Mouse (Mus musculus): ENCODE measurements at regions not wholly inside any gene's neighbourhood (a gene's known extent, or its start where the extent isn't known, plus 50 kb on each side); places are given as distances from the start of the nearest gene placed in this dataset.

DNA sequence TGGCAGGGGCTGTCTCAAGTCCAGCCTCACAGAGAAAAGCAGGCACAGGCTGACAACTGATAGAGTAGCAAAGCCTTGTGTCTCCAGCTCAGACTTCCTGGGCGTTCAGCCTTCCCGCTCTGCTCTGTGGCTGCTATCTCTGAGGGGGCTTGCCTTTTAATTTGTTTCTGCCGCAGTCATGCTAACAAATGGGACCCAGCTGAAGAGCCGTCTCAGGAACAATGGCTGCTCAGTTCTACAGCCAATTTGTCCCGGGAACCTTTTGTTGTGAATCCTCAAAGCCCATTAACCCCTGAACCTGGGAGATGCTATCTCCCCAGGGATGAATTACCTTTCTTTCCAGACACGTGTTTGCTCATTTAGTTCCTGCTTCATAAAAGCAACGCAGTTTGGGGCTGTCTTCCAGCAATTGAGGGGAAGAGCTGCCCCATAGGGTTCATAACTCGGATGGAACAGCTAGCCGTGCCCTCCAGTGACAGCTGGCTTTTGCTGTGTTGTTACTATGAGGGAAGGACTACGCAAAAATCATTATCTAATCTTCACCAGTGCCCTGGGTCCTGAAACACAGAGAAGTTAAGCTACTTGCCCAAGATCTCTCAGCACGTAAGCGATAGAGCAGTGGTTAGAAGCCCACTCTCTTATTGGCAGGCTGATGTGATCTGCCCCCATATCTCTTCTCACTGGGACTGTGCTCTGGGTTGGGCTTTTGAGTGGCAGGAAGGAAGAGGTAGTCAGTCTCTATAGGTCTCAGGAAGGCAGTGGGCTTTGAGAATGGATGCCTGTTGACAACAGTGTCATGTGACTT, 240.9 kb downstream of the Rybp start:
- DNase-seq (ENCODE audit: low spot score), result no peak

DNA sequence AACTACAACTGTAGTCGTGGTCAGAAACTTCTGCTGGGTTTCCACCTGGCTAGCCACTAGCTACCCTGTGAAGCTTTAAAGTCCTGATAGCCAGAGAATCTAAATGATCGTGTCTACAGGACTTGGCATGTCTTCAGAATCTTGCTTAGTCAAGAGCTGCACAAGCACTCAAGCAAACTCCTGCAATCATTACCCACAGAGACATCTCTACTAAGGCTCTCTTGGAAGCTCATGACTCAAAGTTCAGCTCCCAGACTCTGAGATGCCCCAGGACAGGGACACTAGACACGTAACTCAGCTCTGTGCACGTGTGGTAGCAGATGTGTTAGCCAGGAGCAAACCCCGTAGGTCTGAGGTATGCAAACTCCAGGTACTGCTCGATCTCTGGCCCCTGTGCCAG, 242.2 kb downstream of the Rybp start:
- DNase-seq (ENCODE audit: low spot score), result no peak

DNA sequence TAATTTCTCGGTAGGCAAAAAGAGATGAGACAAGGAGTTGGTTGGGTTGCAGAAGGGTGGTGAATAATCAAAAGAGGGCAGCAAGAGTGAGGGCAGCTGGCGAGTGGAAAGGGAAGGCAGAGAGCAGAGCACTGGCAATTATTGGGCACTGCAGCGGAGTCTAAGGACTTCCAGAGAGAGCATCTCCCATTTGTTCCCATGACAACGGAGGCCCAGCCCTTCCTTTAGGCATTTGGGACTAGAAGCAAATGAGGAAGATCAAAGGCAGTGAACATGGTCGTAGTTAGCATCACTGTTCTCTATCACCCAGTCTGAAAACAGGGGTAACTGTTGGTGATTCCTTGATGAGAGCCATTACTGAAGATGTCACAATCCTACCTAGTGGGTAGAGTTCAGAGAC, 246.1 kb downstream of the Rybp start:
- DNase-seq (ENCODE audit: low spot score), result no peak

DNA sequence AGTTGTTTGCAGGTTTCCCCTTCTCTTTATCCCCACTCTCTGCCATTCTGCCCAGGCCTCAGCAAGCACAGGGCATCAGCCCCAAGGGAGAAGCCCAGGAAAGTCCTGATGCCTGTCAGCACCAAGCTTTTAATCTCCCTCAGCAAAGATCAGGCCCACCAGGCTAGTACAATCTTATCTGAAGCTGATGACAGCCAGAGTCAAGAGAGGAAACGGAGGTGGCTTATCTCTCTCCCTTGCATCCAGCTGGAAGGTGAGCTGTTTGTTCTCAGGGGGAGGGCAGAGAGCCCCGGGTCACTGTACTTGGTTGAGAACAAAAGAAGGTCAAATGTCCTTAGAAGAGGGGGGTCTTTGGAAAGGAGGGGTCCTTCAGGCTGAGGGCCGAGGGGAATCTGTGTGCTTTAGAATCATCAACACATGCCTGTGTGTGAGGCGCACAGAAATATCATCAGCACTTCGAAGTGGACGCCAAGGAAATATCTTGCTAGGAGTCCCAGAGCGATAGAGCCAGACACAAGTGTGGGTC, 246.8 kb downstream of the Rybp start:
- DNase-seq (ENCODE audit: low spot score), result no peak

DNA sequence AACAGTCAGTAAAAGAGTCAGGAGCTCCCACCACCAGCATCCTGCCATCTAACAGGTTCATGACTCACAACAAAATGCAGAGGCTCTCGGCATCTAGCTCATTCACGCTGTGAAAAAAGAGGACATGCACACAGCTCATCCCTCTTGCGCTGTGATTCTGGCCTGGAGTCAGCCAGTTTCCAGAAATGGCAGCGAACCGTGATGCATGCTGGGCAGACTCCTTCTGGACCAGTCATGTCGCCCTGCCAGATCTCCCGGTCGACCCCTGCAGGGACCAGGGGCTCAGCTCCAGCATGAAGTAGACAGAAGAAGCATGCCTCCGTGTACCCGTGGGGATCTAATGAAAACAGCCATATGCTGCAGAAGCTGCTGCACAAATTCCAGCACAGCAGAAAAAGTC, 254.6 kb downstream of the Rybp start:
- DNase-seq (ENCODE audit: low spot score), result no peak

DNA sequence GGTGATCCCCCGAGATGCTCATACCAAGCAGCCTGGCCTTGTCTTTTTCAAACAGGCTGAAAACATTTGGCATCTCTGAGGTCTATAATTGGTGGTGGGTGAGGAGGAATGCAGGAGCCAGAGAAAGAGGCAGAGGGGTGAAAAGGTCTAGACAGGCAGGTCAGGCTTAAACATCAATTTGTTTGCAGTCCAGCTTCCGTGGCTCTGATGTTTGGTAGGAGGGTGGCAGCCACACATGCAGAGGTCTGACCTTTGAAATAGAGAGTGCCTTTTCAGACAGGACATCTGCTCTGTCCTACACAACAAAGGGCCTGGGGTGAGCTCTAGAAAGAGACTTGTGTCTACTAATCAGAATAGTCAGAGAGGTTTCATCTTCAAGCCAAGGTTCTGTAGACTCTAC, 256.8 kb downstream of the Rybp start:
- DNase-seq (ENCODE audit: low spot score), result no peak

DNA sequence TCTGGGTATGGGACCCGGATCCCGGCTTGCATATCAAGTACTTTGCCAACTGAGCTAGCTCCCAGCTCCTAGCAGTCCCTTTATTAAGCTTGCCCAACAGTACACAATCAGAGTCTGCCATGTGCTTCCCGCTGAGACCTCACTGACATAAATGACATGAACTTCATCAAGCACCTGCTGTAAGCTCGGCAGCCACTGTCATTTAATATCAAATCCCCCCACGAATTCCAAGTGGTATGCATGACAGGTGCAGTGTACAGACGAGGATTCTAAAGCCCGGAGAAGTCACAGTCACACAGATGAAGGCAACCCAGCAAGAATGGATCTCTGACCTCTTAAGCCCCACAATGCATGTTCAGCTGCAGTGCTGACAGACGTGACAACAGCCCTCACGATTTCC, 257.3 kb downstream of the Rybp start:
- DNase-seq (ENCODE audit: low spot score), result no peak

DNA sequence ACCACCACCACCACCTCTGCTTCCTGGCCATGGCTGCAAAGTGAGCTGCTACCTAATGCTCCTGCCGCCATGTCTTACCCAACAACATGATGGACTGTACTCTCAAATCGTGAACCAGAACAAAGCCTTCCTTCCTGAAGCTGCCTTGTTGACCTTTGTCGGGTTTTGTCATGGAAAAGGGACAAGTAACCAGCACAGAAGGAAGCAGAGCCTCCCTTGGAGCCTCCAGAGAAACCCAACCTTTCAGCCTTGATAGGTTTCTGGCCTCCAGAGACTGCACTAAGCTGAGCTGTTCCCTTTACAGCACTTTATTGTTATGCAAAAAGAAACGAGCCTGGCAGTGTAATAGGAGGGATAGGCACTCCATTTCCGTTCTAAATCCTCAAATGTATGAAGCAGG, 259.8 kb downstream of the Rybp start:
- no peak for DNase-seq (ENCODE audit: low spot score)

DNA sequence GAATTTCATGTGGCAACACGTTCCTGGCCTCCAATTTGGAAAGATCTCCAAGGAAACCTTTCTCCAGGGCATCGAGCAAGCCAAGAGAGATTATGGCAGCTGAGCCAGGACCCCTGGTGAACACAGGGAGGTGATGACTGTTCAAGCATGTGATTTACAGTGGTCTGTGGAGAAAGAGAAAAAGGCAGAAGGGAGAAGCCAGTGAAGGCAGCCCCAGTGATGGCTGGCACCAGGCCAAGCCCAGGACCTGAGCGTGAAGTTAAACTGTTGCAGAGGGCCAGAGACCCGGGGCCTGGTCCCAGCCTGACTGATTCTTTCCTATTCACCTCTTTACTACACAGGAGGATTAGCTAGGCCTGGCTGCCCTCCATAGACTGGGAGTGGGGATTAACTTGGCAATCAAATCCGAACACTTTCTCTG, 261.7 kb downstream of the Rybp start:
- peak; percentile 52 for DNase-seq (ENCODE audit: low spot score)

DNA sequence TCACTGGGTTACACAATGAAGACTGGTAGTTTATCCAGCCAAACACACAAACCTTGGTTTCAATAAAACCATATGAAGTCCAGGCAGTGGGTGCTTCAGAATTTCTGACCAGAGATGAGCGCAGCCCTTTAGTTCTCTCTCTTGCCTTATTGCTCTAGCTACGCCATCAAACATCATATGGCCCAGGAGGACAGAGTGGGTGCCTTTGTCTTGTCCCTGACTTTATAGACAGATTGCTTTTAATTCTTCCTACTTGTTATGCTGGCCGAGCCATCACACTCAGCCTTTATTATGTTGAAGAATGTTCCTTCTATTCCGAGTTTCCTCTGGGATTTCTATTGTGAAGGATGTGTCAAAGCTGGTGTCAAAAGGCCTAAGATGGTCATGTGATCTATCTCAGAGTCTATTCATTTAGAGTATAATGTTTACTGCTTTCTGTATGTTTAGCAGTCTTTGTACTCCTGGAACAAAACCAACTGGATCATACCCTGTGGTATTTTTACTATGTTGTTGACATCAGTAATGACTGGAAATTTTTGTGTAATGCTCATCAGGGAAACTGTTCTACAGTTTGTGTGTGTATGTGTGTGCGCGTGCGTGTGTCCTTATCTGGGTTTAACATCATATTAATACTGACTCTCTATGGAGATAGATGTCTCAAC, 263.7 kb downstream of the Rybp start:
- DNase-seq (ENCODE audit: low spot score), result no peak

DNA sequence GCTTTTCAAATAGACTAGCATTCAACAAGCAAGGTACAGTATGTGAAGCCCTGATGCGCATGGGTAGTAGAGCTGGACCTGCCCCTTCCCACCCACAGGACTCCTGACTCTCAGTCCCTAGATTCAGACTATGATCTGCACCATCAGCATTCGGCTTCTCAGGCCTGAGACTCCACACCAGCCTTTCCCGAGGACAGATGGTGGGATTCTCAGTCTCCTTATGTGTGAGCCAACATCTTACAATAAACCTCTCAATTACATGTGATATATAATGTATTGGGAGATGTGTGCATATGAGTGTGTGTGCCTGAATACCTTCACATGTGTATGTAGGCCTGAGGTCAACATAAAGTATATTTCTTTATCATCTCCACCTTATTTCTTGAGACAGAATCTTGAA, 268.3 kb downstream of the Rybp start:
- DNase-seq (ENCODE audit: low spot score), result no peak

DNA sequence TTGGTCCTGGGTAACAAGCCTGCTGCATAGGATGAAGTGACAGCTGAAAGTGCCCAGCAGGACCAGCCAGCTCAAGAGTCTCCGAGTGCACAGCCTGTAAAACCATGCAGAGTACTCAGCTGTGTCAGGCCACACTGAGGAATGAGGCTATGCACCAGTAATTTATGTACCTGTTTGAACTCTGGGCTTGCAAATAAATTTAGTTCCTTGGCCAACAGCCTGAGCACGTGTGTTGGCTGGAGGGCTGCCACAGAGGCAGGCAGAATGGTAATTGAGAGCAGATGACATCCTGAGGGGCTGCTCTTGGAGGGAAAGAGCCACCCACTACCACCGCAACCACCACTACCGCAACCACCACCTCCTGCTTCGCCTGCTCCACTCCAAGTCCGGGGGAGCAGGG, 273.3 kb downstream of the Rybp start:
- no peak for DNase-seq (ENCODE audit: low spot score)

DNA sequence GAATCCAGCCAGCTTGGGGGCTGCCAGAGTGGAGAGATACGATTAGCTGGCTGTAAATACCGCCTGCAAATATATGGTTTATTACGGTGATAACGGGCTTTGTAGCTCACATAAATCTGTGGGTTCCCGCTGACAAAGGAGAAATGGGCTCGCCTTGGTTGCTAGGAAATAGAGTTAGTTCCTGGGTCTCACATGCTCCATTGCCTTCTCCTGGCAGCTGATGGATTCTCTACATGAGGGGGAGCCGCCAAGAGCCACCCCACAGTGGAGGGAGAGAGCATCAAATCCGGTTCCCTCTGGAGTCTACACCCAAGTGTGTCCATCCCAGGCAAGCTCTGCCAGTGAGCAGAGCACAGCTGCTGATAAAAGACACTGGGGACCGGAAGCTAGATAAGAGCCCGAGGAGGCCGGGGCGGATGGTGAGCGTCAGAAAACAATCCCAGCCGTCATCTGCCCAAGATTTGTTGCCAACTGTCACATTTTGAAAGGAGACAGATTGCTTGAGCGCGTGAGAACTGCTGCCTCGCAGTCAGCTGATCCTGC, 275.7 kb downstream of the Rybp start:
- DNase-seq (ENCODE audit: low spot score), result no peak

DNA sequence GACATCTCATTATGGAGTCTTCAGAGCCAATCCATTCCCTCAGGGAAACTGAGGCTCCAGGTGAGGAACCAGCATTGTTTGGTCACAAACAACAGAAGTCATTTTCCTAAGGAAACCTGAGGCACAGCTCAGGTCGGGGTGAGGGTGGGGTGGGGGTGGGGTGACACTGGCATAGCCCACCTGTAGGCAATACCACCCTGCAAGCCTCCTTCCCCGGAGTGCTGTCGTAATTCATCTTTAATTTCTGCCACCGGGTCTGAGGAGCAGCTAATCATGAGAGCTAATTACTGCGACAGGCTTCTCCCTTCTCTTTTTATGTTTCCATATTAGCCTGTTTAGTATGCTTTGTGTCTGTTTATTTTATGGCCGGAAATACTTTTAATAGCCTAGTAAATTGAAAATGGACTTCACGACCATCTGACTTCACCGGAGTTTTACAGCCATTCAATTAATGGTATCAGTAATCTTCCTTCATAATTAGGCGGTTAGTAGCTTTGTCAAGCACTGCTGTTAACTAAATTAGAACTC, 276.3 kb downstream of the Rybp start:
- DNase-seq (ENCODE audit: low spot score), result no peak

DNA sequence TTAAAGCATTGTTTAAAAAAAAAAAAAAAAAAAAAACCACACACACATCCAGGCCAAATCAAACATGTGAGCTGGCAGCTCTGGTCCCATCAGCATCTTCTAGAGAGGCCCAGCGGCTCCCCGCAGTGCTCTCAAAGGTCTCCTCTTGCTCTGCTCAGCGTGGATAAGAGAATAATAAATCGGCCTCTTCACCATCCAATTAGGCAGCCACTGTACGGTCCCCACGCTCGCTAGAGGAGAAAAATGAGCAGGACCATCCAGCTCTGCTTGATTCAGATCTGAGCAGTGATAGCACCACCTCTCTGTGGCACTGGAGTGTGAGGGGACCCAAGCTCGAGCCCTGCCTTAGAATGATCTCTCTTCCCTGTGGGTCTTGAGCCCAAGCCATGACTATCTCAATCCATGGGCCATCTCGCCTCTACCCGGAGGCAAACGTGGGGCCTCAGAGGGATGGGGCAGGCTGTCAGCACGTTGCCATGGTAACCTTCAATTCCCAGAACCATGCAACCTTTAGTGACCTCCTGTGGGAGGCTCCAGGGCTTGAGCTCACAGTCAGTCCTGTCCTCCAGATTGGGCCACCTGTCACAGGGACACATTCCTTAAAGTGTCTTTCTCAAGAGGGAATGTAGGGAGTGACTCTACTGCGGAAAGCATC, 273.6 kb upstream of the Prok2 start:
- no peak for DNase-seq (ENCODE audit: low spot score)

DNA sequence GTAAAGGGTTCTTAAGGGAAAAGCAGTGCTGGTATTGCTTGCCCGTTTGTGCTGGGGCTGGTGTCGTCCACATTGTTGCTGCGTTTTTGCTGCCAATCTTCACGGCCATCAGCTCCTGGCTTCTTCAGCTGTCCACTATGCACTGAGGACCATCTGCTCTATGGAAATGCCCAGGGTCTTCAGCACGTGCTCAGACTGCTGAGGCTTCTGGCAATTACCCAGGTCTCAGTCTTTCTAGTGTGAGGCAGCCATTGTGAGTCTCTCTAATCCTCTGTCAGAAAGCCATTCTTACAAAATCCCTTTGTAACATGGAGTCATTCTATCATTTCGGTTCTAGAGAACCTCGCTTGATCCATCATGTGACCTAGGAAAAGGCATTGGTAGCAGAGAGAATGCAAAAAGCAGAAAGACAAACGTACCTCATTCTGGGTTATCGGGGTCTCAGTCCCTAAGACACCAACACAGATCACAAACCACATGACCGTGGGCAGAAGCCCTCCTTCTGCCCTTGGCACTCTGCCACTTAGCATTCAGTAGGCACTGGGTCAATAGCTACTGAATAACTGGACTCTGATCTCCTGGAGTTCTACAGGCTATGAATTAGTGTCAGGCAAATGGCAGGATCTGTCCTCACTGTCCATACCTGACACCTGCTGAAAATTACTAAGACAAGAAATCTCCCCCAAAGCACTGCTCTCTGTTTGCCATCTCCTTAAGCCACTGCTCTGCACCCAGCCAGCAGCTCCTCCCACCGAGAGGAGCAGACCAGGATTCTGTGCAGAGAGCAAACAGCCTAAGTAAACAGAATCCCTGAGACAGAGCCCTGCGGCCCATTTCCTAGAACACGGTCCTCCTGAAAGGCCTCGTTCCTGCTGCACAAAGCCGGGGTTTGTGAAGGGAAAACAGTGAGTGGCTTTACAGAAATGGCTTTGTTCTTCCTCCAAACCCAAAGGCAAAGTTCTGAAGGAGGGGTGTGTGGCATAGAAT, 270.1 kb upstream of the Prok2 start:
- no peak for DNase-seq (ENCODE audit: low spot score)

DNA sequence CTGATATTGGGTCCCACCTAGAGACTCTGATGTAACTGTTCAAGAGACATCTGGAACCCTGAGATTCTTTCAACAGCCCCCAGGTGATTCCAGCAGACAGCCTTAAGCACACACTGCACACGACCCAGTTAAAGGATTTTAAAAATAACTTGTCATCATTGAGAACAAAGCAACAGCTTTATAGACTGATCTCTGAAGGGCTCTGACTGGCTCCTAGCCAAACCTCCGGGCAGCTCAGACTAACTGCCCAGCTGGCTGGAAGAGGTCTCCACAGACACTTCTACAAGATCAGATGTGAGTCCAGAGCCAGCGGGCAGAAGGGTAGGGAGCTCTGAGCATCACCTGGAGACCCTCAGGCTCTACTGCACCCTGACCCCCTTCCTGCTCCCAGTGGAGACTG, 267.8 kb upstream of the Prok2 start:
- peak; percentile 54 for DNase-seq (ENCODE audit: low spot score)

DNA sequence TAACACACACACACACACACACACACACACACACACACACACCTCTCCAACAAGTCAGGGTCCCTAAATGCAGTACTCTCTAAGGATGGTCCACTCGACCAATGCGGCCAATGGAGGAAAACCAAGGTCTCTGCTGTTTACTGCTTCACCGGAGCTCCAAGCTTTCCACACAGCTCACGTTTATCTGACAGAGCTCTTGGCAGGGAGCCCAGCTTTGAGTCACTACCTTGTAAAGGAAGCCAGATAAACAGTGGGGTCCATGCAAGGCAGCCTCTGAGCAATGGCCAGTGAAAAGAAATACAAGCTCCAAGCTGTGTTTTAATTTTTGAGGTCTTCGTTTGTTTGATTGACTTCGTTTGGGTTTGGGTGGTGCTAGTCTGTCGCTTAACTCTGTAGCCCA, 264.9 kb upstream of the Prok2 start:
- peak; percentile 84 for DNase-seq (ENCODE audit: low spot score)

DNA sequence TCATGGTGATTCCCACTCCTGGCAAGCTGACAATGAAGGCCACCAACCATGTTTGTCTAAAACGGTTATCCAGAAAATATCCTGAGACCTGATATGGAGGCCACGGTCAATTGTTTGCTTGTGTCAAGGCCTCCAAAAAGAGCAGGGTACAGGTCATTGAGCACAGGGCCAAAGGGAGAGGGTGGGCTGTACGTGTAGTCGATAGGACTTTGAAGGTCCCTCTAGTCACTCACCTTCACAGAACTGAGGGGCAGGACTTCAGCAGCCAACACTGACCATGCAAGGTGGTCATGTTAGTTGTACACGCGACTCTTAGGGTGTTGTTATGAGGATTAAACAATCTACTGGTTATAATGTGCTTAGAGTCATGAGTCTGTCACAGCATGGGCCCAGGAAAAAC, 264.4 kb upstream of the Prok2 start:
- DNase-seq (ENCODE audit: low spot score), result no peak

DNA sequence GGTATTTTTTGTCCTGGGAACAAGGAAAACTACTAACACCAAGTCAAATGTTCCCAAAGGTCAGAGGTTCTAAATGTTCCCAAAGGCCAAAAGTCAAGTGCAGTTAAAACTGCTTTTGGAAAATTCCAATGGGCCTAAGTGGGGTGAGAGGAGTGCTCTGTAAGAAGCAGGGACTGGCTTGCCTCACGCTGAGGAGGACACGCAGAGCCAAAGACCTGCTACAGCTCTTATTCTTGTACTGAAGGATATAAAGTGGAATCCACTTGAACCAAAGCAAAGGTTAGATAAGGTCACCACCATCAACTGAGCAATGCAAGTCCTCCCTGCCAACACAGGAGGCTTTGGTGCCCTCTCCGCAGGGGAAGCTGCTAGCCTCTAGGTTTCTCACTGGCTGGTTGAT, 260.3 kb upstream of the Prok2 start:
- DNase-seq (ENCODE audit: low spot score), result no peak

DNA sequence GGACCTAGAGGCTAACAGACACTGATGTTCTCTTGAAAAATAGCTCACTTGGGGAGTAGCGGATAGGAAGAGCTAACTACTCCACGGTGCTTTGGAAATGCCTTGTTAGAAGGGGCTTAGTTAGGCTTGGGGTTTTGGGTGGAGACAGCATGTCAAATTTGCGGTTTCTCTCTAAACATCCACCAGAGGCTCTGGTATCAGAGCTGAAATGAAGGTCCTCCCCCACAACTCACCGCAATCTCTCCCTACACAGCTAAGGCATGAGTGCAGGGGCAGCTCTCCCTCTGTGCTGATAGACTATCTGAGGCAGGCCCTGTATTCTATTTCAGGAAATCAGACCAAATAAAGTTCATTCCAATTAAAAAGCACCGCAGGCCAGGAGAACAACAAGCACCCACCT, 259.1 kb upstream of the Prok2 start:
- no peak for DNase-seq (ENCODE audit: low spot score)

All from testis, postnatal 10 days (tissue).